Mouse (Mus musculus) midbrain, embryonic 11.5 days (tissue): Measurements from ENCODE around the gene Taf15. TPM values are rescaled to one million over a fixed set of nuclear protein-coding genes. Genes with fewer than 3 reads are reported as not detected.

ENCODE experiments used
- ATAC-seq: fragments of 200-750 bp; cut with Nextera tagmentation; 2 replicates; pipeline ENCODE4 v1.8.0; 2017; ENCODE audit warnings: moderate TSS enrichment, moderate library complexity; ENCODE audit not compliant: low FRiP score
- DNase-seq: peaks from one replicate; pipeline ENCODE4 v3.0.0; 2015; ENCODE audit warnings: low spot score; ENCODE audit errors: missing footprints
- H3K27ac ChIP-seq: fragments of 300-500 bp; sonication (generic); 2 replicates; pipeline ENCODE4 v1.5.1; 2014; ENCODE audit warnings: low read depth, low read length
- H3K27me3 ChIP-seq: fragments of 300-500 bp; sonication (generic); 2 replicates; pipeline ENCODE4 v1.6.1; 2014; ENCODE audit warnings: mild to moderate bottlenecking, low read length, moderate library complexity, mixed read lengths; ENCODE audit not compliant: control insufficient read depth, insufficient read depth
- H3K36me3 ChIP-seq: fragments of 300-500 bp; sonication (generic); 2 replicates; pipeline ENCODE4 v1.6.1; 2014; ENCODE audit warnings: mild to moderate bottlenecking, low read length, moderate library complexity, mixed read lengths; ENCODE audit not compliant: control insufficient read depth, insufficient read depth
- H3K4me1 ChIP-seq: fragments of 300-500 bp; sonication (generic); 2 replicates; pipeline ENCODE4 v1.6.1; 2014; ENCODE audit warnings: low read length; ENCODE audit not compliant: control insufficient read depth, insufficient read depth
- H3K4me2 ChIP-seq: fragments of 300-500 bp; sonication (generic); 2 replicates; pipeline ENCODE4 v1.6.1; 2014; ENCODE audit warnings: mild to moderate bottlenecking, moderate library complexity
- H3K4me3 ChIP-seq: fragments of 300-500 bp; sonication (generic); 2 replicates; pipeline ENCODE4 v1.5.1; 2014; ENCODE audit warnings: low read depth, low read length
- H3K9ac ChIP-seq: fragments of 300-500 bp; sonication (generic); 2 replicates; pipeline ENCODE4 v1.6.1; 2014; ENCODE audit warnings: low read length
- H3K9me3 ChIP-seq: fragments of 300-500 bp; sonication (generic); 2 replicates; pipeline ENCODE4 v1.6.1; 2016; ENCODE audit warnings: low read length; ENCODE audit not compliant: control insufficient read depth
- WGBS: fragments of 180-500 bp; shearing (Covaris S2); extraction: QIAGEN DNeasy Blood & Tissue Kit; methylation state at CpG from one replicate; pipeline ENCODE4 v1.1.7; 2014; 5-methylcytosine and 5-hydroxymethylcytosine counted together
- polyA plus RNA-seq: library from polyadenylated mRNA; unstranded; fragments of >200 nt; fragmentation: Nextera tagmentation; extraction: Ambion mirVana; gene quantifications from 2 replicates; pipeline ENCODE4 v1.2.1, GENCODE M21; 2014

The Taf15 gene
- polyA plus RNA-seq, 1 experiment from 2014 or later = 8.5 TPM

- WGBS = 93% methylated on average over 3 of the region's 3 CpGs
- DNase-seq = no peak
- H3K9ac ChIP-seq = no peak overlapping the region
- H3K27ac ChIP-seq = no peak overlapping the region
- no peak overlapping the region for H3K4me3 ChIP-seq
- no peak for ATAC-seq
- no peaks in the 10 kb centered on the region for H3K36me3 ChIP-seq
- H3K27me3 ChIP-seq = peaks cover 14% of the 10 kb centered on the region
- H3K9me3 ChIP-seq = no peaks in the 10 kb centered on the region
- peaks cover 3% of the 10 kb centered on the region; the same call in 1 of the 2 replicates for H3K4me1 ChIP-seq
- H3K4me2 ChIP-seq = no peak overlapping the region
Measured at GRCm38 (mm10) chr11:83468765-83469164, 4.1 kb upstream of the Taf15 start.

GRCm38 (mm10) chr11:83471766-83472165, 1.1 kb upstream of the Taf15 start:
- Histone ChIP-seq H3K27me3 (peaks cover 2% of the 10 kb centered on the region; the same call in 1 of the 2 replicates), H3K4me3 (no peak overlapping the region), H3K27ac (no peak overlapping the region), H3K9me3 (no peaks in the 10 kb centered on the region), H3K4me2 (peak overlapping the region; percentile 50), H3K4me1 (peaks cover 13% of the 10 kb centered on the region), H3K36me3 (no peaks in the 10 kb centered on the region), H3K9ac (no peak overlapping the region)
- DNase-seq = no peak
- WGBS = 97% methylated on average over 2 of the region's 2 CpGs
- ATAC-seq = no peak

GRCm38 (mm10) chr11:83473235-83474016, 540 bp downstream of the Taf15 start:
- Histone ChIP-seq H3K9ac (peak overlapping the region; percentile 97), H3K27me3 (peaks cover 2% of the 10 kb centered on the region; the same call in 1 of the 2 replicates), H3K27ac (peak overlapping the region; percentile 95), H3K9me3 (no peaks in the 10 kb centered on the region), H3K4me1 (peaks cover 13% of the 10 kb centered on the region), H3K4me2 (peak overlapping the region; percentile 88), H3K36me3 (no peaks in the 10 kb centered on the region), H3K4me3 (peak overlapping the region; percentile 94)
- peak; percentile 90 for ATAC-seq
- WGBS = under 1% methylated on average over 45 of the region's 52 CpGs
- DNase-seq = no peak

- H3K4me3 ChIP-seq = no peak overlapping the region
- WGBS = 82% methylated on average over 4 of the region's 4 CpGs
- H3K27me3 ChIP-seq = no peaks in the 10 kb centered on the region
- H3K36me3 ChIP-seq = peaks cover 6% of the 10 kb centered on the region; the same call in 1 of the 2 replicates
- no peak for ATAC-seq
- no peak overlapping the region for H3K9ac ChIP-seq
- no peaks in the 10 kb centered on the region for H3K9me3 ChIP-seq
- H3K4me1 ChIP-seq = peaks cover 2% of the 10 kb centered on the region; the same call in 1 of the 2 replicates
- H3K4me2 ChIP-seq = no peak overlapping the region
- no peak for DNase-seq
- H3K27ac ChIP-seq = no peak overlapping the region
Measured at GRCm38 (mm10) chr11:83491488-83491887, 18.6 kb downstream of the Taf15 start.

- ATAC-seq (no peak), DNase-seq (no peak)
- H3K4me2 ChIP-seq = no peak overlapping the region
- no peak overlapping the region for H3K4me3 ChIP-seq
- 68% methylated on average over 2 of the region's 2 CpGs for WGBS
- H3K9me3 ChIP-seq = no peaks in the 10 kb centered on the region
- H3K27ac ChIP-seq = no peak overlapping the region
- no peaks in the 10 kb centered on the region for H3K27me3 ChIP-seq
- H3K4me1 ChIP-seq = peaks cover 2% of the 10 kb centered on the region; the same call in 1 of the 2 replicates
- H3K36me3 ChIP-seq = peaks cover 2% of the 10 kb centered on the region; the same call in 1 of the 2 replicates
- H3K9ac ChIP-seq = no peak overlapping the region
Measured at GRCm38 (mm10) chr11:83495571-83495970, 22.7 kb downstream of the Taf15 start.

- H3K27me3 ChIP-seq = no peaks in the 10 kb centered on the region
- no peak overlapping the region for H3K4me2 ChIP-seq
- 91% methylated on average over 5 of the region's 5 CpGs for WGBS
- DNase-seq = peak; percentile 62
- H3K9ac ChIP-seq = no peak overlapping the region
- H3K4me1 ChIP-seq = no peaks in the 10 kb centered on the region
- H3K36me3 ChIP-seq = peaks cover 16% of the 10 kb centered on the region
- H3K27ac ChIP-seq = no peak overlapping the region
- no peak overlapping the region for H3K4me3 ChIP-seq
- ATAC-seq = no peak
- no peaks in the 10 kb centered on the region for H3K9me3 ChIP-seq
Measured at GRCm38 (mm10) chr11:83504308-83504707, 31.4 kb downstream of the Taf15 start.

- H3K27me3 ChIP-seq = no peaks in the 10 kb centered on the region
- H3K36me3 ChIP-seq = peaks cover 3% of the 10 kb centered on the region; the same call in 1 of the 2 replicates
- peak; percentile 74 for DNase-seq
- H3K9me3 ChIP-seq = no peaks in the 10 kb centered on the region
- ATAC-seq = no peak
- no peak overlapping the region for H3K9ac ChIP-seq
- no peaks in the 10 kb centered on the region for H3K4me1 ChIP-seq
- H3K4me3 ChIP-seq = no peak overlapping the region
- H3K27ac ChIP-seq = no peak overlapping the region
- H3K4me2 ChIP-seq = no peak overlapping the region
Measured at GRCm38 (mm10) chr11:83509521-83509920, 36.6 kb downstream of the Taf15 start.

- Histone ChIP-seq H3K9ac (no peak overlapping the region), H3K9me3 (no peaks in the 10 kb centered on the region), H3K4me2 (no peak overlapping the region), H3K27ac (no peak overlapping the region), H3K27me3 (no peaks in the 10 kb centered on the region), H3K4me3 (no peak overlapping the region), H3K4me1 (no peaks in the 10 kb centered on the region), H3K36me3 (no peaks in the 10 kb centered on the region)
- DNase-seq (no peak), ATAC-seq (no peak)
Measured at GRCm38 (mm10) chr11:83517153-83517552, 44.3 kb downstream of the Taf15 start.

GRCm38 (mm10) chr11:83518371-83518770, 45.5 kb downstream of the Taf15 start:
- no peak for ATAC-seq
- Histone ChIP-seq H3K27me3 (no peaks in the 10 kb centered on the region), H3K9ac (no peak overlapping the region), H3K4me3 (no peak overlapping the region), H3K36me3 (no peaks in the 10 kb centered on the region), H3K4me2 (no peak overlapping the region), H3K4me1 (no peaks in the 10 kb centered on the region), H3K27ac (no peak overlapping the region), H3K9me3 (no peaks in the 10 kb centered on the region)
- WGBS = 70% methylated on average over 6 of the region's 6 CpGs
- DNase-seq = no peak
